Mouse (Mus musculus) gastrocnemius, postnatal 14 days (tissue): ENCODE measurements around the gene Copb1. TPM values are rescaled to one million over a fixed set of nuclear protein-coding genes. Genes with fewer than 3 reads are reported as not detected.

Source experiments
- DNase-seq: peaks from one replicate; pipeline ENCODE4 v3.0.0; 2021; ENCODE audit warnings: mixed read lengths
- intact Hi-C: fragments of 180-260 bp; cut with DNase I; formaldehyde crosslinking; loops from one replicate; pipeline ENCODE4 v1.15.1; 2025; ENCODE audit warnings: low total_unique reads
- long read RNA-seq, 2 experiments: library from polyadenylated mRNA; stranded (forward); transcript quantifications; one replicate each; pipeline ENCODE4 v2.0.0; 2021
- total RNA-seq, 2 experiments: library from RNA; stranded (reverse); gene quantifications; 2 replicates each; pipeline ENCODE4 v1.2.3; 2021

The Copb1 gene
- total RNA-seq = 10 to 100 TPM; 29.2 to 37.5 TPM
- long read RNA-seq, experiment 1, transcript Copb1-201 (22 exons, 3,346 nt) = major isoform, 25 of 31 reads
- long read RNA-seq, experiment 1, partial matches to known transcripts = 4 of 31 reads
- long read RNA-seq, experiment 1, other reads (novel, unspliced or antisense) = 2 of 31 reads
- long read RNA-seq, experiment 2, transcript Copb1-201 (22 exons, 3,346 nt) = major isoform, 23 of 28 reads
- long read RNA-seq, experiment 2, partial matches to known transcripts = 3 of 28 reads
- long read RNA-seq, experiment 2, other reads (novel, unspliced or antisense) = 2 of 28 reads

GRCm38 (mm10) chr7:114253885-114254833, at the start of gene Copb1:
TSS of gene Copb1 (minus strand) at chr7:114254711.
- intact Hi-C loops = no loop called here
- peak; percentile 94 for DNase-seq

GRCm38 (mm10) chr7:114301293-114301782, 46.8 kb upstream of the Copb1 start:
- DNase-seq = no peak
- intact Hi-C loops = no loop called here

GRCm38 (mm10) chr7:114300782-114301181, 46.3 kb upstream of the Copb1 start:
- no peak for DNase-seq
- intact Hi-C loops = no loop called here

- intact Hi-C loops = no loop called here
- DNase-seq = no peak
Measured at GRCm38 (mm10) chr7:114299247-114299646, 44.7 kb upstream of the Copb1 start.

GRCm38 (mm10) chr7:114294698-114295097, 40.2 kb upstream of the Copb1 start:
- DNase-seq = peak; percentile 10
- intact Hi-C loops = no loop called here

GRCm38 (mm10) chr7:114293903-114294302, 39.4 kb upstream of the Copb1 start:
- intact Hi-C loops = no loop called here
- DNase-seq = no peak

- intact Hi-C loops = no loop called here
- peak; percentile 81 for DNase-seq
Measured at GRCm38 (mm10) chr7:114292501-114292971, 38.0 kb upstream of the Copb1 start.

GRCm38 (mm10) chr7:114291461-114292335, 37.2 kb upstream of the Copb1 start:
- DNase-seq = peak; percentile 11
- intact Hi-C loops = no loop called here

- intact Hi-C loops = no loop called here
- no peak for DNase-seq
Measured at GRCm38 (mm10) chr7:114290078-114290506, 35.6 kb upstream of the Copb1 start.

- DNase-seq = no peak
- intact Hi-C loops = no loop called here
Measured at GRCm38 (mm10) chr7:114284296-114284910, 29.9 kb upstream of the Copb1 start.

- DNase-seq = no peak
- intact Hi-C loops = no loop called here
Measured at GRCm38 (mm10) chr7:114283006-114283405, 28.5 kb upstream of the Copb1 start.

- intact Hi-C loops = no loop called here
- DNase-seq = peak; percentile 7
Measured at GRCm38 (mm10) chr7:114281671-114282070, 27.2 kb upstream of the Copb1 start.

GRCm38 (mm10) chr7:114276005-114276752, 21.7 kb upstream of the Copb1 start, which contains the start of gene Psma1:
TSS of gene Psma1 (minus strand) at chr7:114276118.
- peak; percentile 96 for DNase-seq
- intact Hi-C loops = no loop called here

- intact Hi-C loops = no loop called here
- DNase-seq = no peak
Measured at GRCm38 (mm10) chr7:114275372-114276004, 21.0 kb upstream of the Copb1 start.

GRCm38 (mm10) chr7:114268446-114268845, 13.9 kb upstream of the Copb1 start:
- no peak for DNase-seq
- intact Hi-C loops = no loop called here

- DNase-seq = no peak
- intact Hi-C loops = no loop called here
Measured at GRCm38 (mm10) chr7:114251684-114252083, 2.8 kb downstream of the Copb1 start.

- no peak for DNase-seq
- intact Hi-C loops = no loop called here
Measured at GRCm38 (mm10) chr7:114233980-114234379, 20.5 kb downstream of the Copb1 start.

GRCm38 (mm10) chr7:114232982-114233381, 21.5 kb downstream of the Copb1 start:
- intact Hi-C loops = no loop called here
- no peak for DNase-seq
